Mouse (Mus musculus) thymus, adult 2 months (tissue): Measurements from ENCODE around the gene Ezr.
A peak's percentile ranks its signal among the peaks of the same experiment; 100 is the strongest.

Source experiments
- CTCF ChIP-seq: fragments of 200-500 bp; IDR thresholded peaks from 2 replicates; pipeline ENCODE4 v1.5.1; 2012; ENCODE audit warnings: mild to moderate bottlenecking, control low read depth, low read length, moderate library complexity, borderline replicate concordance; ENCODE audit not compliant: control insufficient read depth, poor library complexity, insufficient read depth; ENCODE audit errors: extremely low read depth
- POLR2A ChIP-seq: fragments of 200-500 bp; IDR thresholded peaks from 2 replicates; pipeline ENCODE4 v1.6.1; 2012; ENCODE audit warnings: mild to moderate bottlenecking, low read length, control low read depth, moderate library complexity; ENCODE audit not compliant: control insufficient read depth, poor library complexity, insufficient read depth; ENCODE audit errors: extremely low read depth

- TF ChIP-seq CTCF (peak; percentile 57), POLR2A (peak; percentile 94)
These were observed 45.3 kb upstream of the Ezr start for GRCm38 (mm10) chr17:6827740-6828461.
